Mouse (Mus musculus): ENCODE results near the gene Meiob.

GRCm38 (mm10) chr17:24840341-24840740, 36.3 kb downstream of the Meiob start:
- TF ChIP-seq CTCF (IDR thresholded peaks at IDR 0.05; ENCODE audit: control insufficient read depth, insufficient read depth, insufficient replicate concordance, low read depth, low read length) = no peak
- TF ChIP-seq POLR2A (IDR thresholded peaks at IDR 0.05; ENCODE audit: control insufficient read depth, low read depth, low read length) = no peak
